Mouse (Mus musculus): ENCODE measurements around the gene Spats2. TPM values are rescaled to one million over a fixed set of nuclear protein-coding genes. Genes with fewer than 3 reads are reported as not detected.

The Spats2 gene
- polyA plus RNA-seq, 1 experiment from 2014 or later, result 70.9 TPM

DNA sequence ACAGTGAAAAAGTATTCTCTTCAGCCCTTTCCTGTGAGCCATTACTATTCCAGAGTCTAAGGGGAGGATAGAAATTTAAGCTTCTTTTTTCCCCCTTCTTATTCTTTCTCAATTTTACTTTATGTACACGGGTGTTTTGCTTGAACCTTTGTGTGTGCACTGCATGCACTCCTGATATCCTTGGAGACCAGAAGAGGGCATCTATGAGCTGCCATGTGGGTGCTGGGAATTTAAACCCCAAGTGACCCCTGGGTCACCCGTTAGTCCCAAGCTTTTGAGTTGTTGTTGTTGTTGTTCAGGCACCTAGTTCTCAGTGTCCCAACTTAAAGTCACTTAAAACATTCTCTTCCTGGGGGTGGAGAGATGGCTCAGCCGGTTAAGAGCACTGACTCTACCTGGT lies 25.7 kb upstream of the Spats2 start:
- ATAC-seq (ENCODE audit: low FRiP score, low read depth), result no peak
- Histone ChIP-seq H3K27me3 (replicated peaks) (peaks cover 48% of the 10 kb centered on the region), H3K36me3 (no peaks in the 10 kb centered on the region), H3K4me2 (replicated peaks) (no peak overlapping the region), H3K4me3 (no peak overlapping the region), H3K9me3 (no peaks in the 10 kb centered on the region), H3K9ac (no peak overlapping the region), H3K4me1 (peaks cover 36% of the 10 kb centered on the region), H3K27ac (no peak overlapping the region)
- WGBS, result 59% methylated on average over 3 of the region's 3 CpGs

- H3K4me3 ChIP-seq, result no peak overlapping the region
- no peak for ATAC-seq (ENCODE audit: low FRiP score, low read depth)
- H3K36me3 ChIP-seq, result no peaks in the 10 kb centered on the region
- no peak overlapping the region for H3K27ac ChIP-seq
- WGBS, result 47% methylated on average over 7 of the region's 7 CpGs
- H3K27me3 ChIP-seq (replicated peaks), result no peaks in the 10 kb centered on the region; the same call in 1 of the 2 replicates
- H3K4me1 ChIP-seq, result no peaks in the 10 kb centered on the region
- H3K4me2 ChIP-seq (replicated peaks), result no peak overlapping the region
- no peak overlapping the region for H3K9ac ChIP-seq
- H3K9me3 ChIP-seq, result no peaks in the 10 kb centered on the region
Observed at GRCm38 (mm10) chr15:99105238-99105637, 20.5 kb upstream of the Spats2 start.

- Histone ChIP-seq H3K27ac (no peak overlapping the region), H3K9me3 (no peaks in the 10 kb centered on the region), H3K4me1 (no peaks in the 10 kb centered on the region), H3K9ac (no peak overlapping the region), H3K36me3 (no peaks in the 10 kb centered on the region), H3K4me2 (replicated peaks) (no peak overlapping the region), H3K4me3 (no peak overlapping the region), H3K27me3 (replicated peaks) (no peaks in the 10 kb centered on the region)
- 87% methylated on average over 3 of the region's 3 CpGs for WGBS
- ATAC-seq (ENCODE audit: low FRiP score, low read depth), result no peak
Observed at GRCm38 (mm10) chr15:99107866-99108265, 17.9 kb upstream of the Spats2 start.

- no peak for ATAC-seq (ENCODE audit: low FRiP score, low read depth)
- no peak overlapping the region for H3K4me3 ChIP-seq
- H3K4me1 ChIP-seq, result no peaks in the 10 kb centered on the region
- no peak overlapping the region for H3K27ac ChIP-seq
- H3K36me3 ChIP-seq, result no peaks in the 10 kb centered on the region
- H3K4me2 ChIP-seq (replicated peaks), result no peak overlapping the region
- no peaks in the 10 kb centered on the region for H3K9me3 ChIP-seq
- no peaks in the 10 kb centered on the region for H3K27me3 ChIP-seq (replicated peaks)
- WGBS, result 85% methylated on average over 3 of the region's 3 CpGs
- no peak overlapping the region for H3K9ac ChIP-seq
Observed at GRCm38 (mm10) chr15:99111139-99111538, 14.6 kb upstream of the Spats2 start.

GRCm38 (mm10) chr15:99111809-99112208 lies 13.9 kb upstream of the Spats2 start:
- Histone ChIP-seq H3K4me3 (no peak overlapping the region), H3K4me1 (no peaks in the 10 kb centered on the region), H3K36me3 (no peaks in the 10 kb centered on the region), H3K9me3 (no peaks in the 10 kb centered on the region), H3K9ac (no peak overlapping the region), H3K4me2 (replicated peaks) (no peak overlapping the region), H3K27ac (no peak overlapping the region), H3K27me3 (replicated peaks) (no peaks in the 10 kb centered on the region)
- ATAC-seq (ENCODE audit: low FRiP score, low read depth), result no peak
- WGBS, result 62% methylated on average over 4 of the region's 4 CpGs

- Histone ChIP-seq H3K36me3 (no peaks in the 10 kb centered on the region), H3K4me1 (no peaks in the 10 kb centered on the region), H3K4me3 (no peak overlapping the region), H3K27ac (no peak overlapping the region), H3K27me3 (replicated peaks) (no peaks in the 10 kb centered on the region), H3K4me2 (replicated peaks) (peak overlapping the region; percentile 24; the same call in 1 of the 2 replicates), H3K9ac (no peak overlapping the region), H3K9me3 (no peaks in the 10 kb centered on the region)
- WGBS, result 38% methylated on average over 11 of the region's 11 CpGs
- no peak for ATAC-seq (ENCODE audit: low FRiP score, low read depth)
Observed at GRCm38 (mm10) chr15:99112843-99113395, 12.8 kb upstream of the Spats2 start.

DNA sequence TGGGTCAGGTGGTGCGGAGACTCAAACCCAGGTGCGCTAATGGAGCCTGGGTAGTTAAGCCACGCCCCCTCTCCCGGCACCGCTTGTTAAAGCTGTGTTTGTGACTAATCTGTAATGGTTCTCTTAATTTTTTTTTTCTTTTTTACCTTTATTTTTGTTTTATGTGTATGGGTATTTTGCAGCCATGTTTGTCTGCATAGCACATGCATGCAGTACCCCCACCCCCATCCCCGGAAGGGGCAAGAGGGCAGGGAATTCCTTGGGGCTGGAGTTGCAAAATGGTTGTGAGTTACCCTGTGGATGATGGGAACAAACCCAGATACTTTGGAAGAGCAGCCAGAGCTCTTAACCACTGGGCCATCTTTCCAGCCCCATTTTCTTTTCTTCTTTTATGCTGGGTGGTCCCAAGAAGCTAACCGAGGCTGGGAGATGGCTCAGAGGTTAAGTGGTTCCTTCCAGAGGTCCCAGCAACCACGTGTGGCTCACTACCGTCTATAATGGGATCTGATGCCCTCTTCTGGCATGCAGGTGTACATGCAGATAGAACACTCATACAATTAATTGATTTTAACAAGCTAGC lies 12.2 kb upstream of the Spats2 start:
- no peak for ATAC-seq (ENCODE audit: low FRiP score, low read depth)
- Histone ChIP-seq H3K4me3 (no peak overlapping the region), H3K4me1 (no peaks in the 10 kb centered on the region), H3K36me3 (no peaks in the 10 kb centered on the region), H3K4me2 (replicated peaks) (peak overlapping the region; percentile 24), H3K9me3 (no peaks in the 10 kb centered on the region), H3K9ac (no peak overlapping the region), H3K27me3 (replicated peaks) (no peaks in the 10 kb centered on the region), H3K27ac (no peak overlapping the region)
- WGBS, result 7% methylated on average over 9 of the region's 9 CpGs

DNA sequence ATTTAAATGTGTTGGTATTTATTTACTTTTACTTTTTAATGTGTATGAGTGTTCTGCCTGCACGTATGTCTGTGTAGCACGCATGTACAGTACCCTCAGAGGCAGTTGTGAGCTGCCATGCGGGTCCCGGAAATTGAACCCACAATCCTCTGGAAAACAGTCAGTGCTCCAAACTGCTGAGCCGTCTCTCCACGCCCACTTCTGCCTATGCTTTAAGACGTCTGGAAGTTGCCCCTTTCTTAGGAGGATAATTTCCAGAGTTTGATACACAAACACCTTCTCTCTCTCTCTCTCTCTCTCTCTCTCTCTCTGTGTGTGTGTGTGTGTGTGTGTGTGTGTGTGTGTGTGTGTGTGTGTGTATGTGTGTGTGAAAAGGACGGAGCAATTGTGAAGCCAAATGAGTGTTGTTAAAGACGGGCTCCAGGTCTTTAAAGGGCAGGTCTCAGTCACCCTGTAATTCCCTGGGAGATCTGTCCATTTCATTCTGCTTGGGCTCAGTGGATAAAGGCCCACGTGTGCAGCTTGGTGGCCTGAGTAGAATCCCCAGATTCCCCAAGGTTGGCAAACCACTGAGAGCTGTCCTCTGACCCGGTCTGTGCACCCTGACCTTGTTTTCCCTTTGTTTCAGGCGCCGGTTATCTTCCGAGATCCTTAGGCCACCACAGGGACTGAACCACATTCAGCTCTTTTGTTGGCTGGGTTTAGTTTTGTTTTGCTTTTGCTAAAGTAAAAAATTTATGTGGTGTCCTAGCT lies 11.2 kb upstream of the Spats2 start:
- Histone ChIP-seq H3K9ac (no peak overlapping the region), H3K27ac (no peak overlapping the region), H3K27me3 (replicated peaks) (no peaks in the 10 kb centered on the region), H3K4me1 (no peaks in the 10 kb centered on the region), H3K36me3 (no peaks in the 10 kb centered on the region), H3K4me2 (replicated peaks) (no peak overlapping the region), H3K4me3 (no peak overlapping the region), H3K9me3 (no peaks in the 10 kb centered on the region)
- ATAC-seq (ENCODE audit: low FRiP score, low read depth), result no peak
- 44% methylated on average over 14 of the region's 14 CpGs for WGBS

DNA sequence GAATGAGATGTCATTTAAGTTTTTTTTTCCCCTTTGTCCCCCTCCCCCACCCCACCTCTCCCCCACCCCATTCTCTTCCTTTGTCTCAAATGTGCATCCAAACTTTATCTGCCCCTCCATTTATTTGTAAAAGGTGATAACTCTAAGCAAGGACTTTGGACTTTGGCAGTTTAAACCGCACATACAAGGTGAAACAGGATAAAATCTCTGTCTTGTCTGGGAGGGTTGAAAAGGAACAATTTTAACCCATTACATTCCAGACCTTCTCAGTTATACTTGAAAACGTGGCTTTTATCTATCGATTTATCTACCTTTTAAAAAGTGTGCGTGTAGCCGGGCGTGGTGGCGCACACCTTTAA lies 10.7 kb upstream of the Spats2 start:
- no peaks in the 10 kb centered on the region for H3K9me3 ChIP-seq
- ATAC-seq (ENCODE audit: low FRiP score, low read depth), result no peak
- whole genome bisulfite sequencing, result 90% methylated on average over 7 of the region's 7 CpGs
- H3K4me1 ChIP-seq, result no peaks in the 10 kb centered on the region
- no peaks in the 10 kb centered on the region for H3K27me3 ChIP-seq (replicated peaks)
- H3K36me3 ChIP-seq, result no peaks in the 10 kb centered on the region
- no peak overlapping the region for H3K27ac ChIP-seq
- no peak overlapping the region for H3K4me3 ChIP-seq
- no peak overlapping the region for H3K9ac ChIP-seq
- H3K4me2 ChIP-seq (replicated peaks), result no peak overlapping the region

DNA sequence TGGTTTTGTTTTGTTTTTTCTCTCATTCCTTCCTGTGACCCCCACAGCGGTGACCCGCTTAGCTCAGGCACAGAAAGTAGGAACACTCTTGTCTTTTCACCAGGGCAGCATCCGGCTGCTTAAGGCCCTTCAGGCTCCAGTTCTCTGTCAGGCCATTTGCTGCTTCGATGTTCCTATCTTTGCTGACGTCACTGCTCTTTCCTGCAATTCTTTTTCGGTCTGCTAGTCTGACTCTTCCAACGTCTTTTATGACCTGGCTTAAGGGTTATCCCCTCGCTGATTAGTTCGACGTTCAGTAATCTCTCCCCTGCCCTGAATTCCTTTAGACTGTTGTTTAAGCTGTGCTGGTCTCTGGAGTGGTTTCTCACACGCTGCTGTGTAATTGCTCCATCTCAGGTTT lies 9.2 kb upstream of the Spats2 start:
- 53% methylated on average over 11 of the region's 11 CpGs for WGBS
- H3K9ac ChIP-seq, result no peak overlapping the region
- no peak overlapping the region for H3K4me3 ChIP-seq
- H3K4me2 ChIP-seq (replicated peaks), result no peak overlapping the region
- no peaks in the 10 kb centered on the region for H3K9me3 ChIP-seq
- H3K27me3 ChIP-seq (replicated peaks), result no peaks in the 10 kb centered on the region; the same call in 1 of the 2 replicates
- no peak for ATAC-seq (ENCODE audit: low FRiP score, low read depth)
- H3K36me3 ChIP-seq, result no peaks in the 10 kb centered on the region
- H3K4me1 ChIP-seq, result peaks cover 3% of the 10 kb centered on the region; the same call in 1 of the 2 replicates
- no peak overlapping the region for H3K27ac ChIP-seq

DNA sequence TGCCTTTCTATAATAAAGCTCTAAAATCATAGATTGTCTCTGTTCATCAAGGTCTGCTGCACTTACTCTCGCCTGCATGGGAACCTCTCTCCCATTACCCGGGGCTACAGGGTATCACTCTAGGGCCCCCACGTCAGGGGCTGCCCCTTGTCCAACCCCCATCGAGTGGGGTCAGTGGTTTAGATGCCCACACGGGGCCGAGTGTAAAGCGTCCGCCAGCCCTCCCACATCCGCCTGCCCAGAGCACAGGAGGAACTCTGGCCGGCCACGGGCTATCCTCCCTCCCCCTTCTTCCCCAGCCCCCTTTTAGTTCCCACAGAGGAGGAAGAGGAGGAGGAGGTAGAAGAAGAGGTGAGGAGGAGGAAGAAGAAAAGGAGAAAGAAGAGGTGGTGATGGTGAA lies 4.9 kb upstream of the Spats2 start:
- Histone ChIP-seq H3K4me2 (replicated peaks) (no peak overlapping the region), H3K4me3 (no peak overlapping the region), H3K27ac (no peak overlapping the region)

GRCm38 (mm10) chr15:99122642-99123041 lies 3.1 kb upstream of the Spats2 start:
- H3K36me3 ChIP-seq, result no peaks in the 10 kb centered on the region
- 86% methylated on average over 2 of the region's 2 CpGs for WGBS
- H3K4me1 ChIP-seq, result peaks cover 3% of the 10 kb centered on the region; the same call in 1 of the 2 replicates
- no peak overlapping the region for H3K4me3 ChIP-seq
- H3K4me2 ChIP-seq (replicated peaks), result no peak overlapping the region
- no peaks in the 10 kb centered on the region for H3K9me3 ChIP-seq
- no peak overlapping the region for H3K27ac ChIP-seq
- no peak for ATAC-seq (ENCODE audit: low FRiP score, low read depth)
- no peaks in the 10 kb centered on the region; the same call in 1 of the 2 replicates for H3K27me3 ChIP-seq (replicated peaks)
- no peak overlapping the region for H3K9ac ChIP-seq

More for the DNA sequence above, 4.9 kb upstream of the Spats2 start:
- Histone ChIP-seq H3K36me3 (no peaks in the 10 kb centered on the region), H3K27me3 (replicated peaks) (no peaks in the 10 kb centered on the region; the same call in 1 of the 2 replicates), H3K9me3 (no peaks in the 10 kb centered on the region), H3K4me1 (peaks cover 3% of the 10 kb centered on the region; the same call in 1 of the 2 replicates), H3K9ac (no peak overlapping the region)
- 16% methylated on average over 11 of the region's 11 CpGs for WGBS
- ATAC-seq (ENCODE audit: low FRiP score, low read depth), result no peak
